Mouse (Mus musculus): ENCODE measurements around the gene Chmp2a.

Gene Chmp2a

DNA sequence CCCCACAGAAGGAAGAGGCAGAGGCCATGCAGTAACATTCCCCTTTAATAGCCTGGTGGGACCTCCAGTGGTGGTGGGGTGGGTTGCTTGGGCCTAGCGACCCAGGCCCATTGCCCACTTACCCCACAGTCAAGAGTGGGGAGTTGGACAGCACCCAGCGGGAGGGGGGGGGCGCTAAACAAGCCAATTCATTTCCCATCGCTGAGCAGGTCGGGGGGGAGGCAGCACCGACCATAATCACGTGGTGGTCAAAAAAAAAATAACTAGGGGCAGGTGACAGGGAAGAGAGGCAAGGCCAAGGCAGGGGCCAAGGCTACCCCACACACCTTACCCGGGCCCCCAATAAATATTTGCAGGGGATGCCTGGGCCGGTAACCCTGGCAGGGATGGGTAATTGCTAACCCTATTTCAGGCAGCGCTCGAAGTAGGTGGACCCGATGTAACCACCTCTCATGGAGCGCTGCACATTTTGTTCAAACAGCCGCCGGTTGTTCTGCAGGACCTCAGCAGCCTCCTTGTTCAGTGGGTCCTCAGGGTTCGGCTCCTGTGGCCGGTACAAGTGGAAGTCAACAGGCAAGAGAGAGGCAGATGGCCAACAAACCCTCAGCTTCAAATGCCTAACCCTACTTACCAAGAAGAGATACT lies 726 bp upstream of the Chmp2a start:
- no peak for ATAC-seq (ENCODE audit: low TSS enrichment)

DNA sequence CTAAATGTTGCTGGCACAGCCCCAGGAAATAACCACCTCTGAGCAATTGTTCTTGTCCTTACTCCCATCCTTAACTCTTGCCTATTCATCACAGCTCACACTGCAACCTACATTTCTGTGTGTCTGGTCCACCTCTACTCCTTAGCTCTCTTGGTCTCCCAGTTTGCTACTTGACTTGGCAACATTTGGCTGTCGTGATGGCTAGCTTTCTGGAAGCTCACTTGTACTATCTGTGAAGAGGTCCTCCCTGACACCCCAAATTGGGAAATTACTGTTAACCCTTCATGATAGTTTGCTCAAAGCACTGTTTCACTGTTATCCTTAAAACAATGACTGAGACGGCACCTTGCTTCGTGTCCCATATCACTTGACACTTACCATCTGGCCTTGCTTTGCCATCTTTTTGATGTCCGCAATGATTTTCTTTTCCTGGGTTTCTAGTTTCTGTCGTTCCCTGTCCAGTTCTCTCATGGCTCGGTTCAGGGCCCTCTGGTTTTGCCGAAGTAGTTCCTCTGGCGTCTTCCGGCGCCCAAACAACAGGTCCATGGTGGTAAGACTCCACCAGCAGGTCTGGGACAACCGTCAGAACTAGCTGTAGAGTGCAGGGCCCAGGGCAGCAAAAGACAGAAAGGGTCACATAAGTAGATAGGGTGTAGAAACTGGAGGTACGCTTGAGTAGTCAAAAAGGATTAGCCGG lies 1.0 kb downstream of the Chmp2a start:
- no peak for ATAC-seq (ENCODE audit: low TSS enrichment)

DNA sequence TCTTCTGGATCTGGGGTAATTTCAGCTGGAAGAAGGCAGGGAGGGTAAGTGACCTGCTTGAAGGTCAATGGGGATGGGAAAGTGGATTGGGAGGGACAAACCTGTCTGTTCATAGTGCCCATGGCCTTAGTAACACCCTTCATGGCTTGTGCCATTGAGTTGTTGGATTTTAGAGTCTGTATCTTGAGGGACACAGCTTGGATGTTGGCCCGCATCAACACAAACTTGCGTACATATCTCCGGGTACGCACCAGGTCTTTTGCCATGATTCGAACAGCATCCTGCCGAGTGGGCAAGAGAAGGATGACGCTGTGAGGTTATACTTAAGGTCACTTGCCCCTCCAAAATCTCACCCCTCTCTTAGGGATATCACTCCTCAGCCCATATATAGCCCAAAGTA lies 2.1 kb downstream of the Chmp2a start:
- ATAC-seq (ENCODE audit: low TSS enrichment) = no peak

DNA sequence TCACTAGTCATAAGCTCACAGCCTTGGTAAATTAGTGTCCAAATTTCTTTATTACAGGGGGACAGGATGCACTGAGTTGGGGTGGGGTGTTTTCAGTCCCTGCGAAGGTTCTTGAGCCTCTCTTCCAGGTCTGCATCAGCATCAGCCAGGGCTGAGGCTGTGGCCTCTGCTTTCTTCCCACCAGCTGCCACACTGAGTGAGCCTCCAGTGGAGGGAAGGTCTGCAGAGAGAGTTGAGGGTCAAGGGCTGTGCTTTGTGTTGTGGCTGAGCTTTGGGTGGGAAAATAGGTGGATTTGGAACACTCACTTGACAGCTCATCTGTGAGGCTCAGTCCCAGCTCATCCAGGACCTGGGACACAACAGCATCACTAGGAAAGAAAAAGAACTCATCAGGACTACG lies 2.6 kb downstream of the Chmp2a start:
- no peak for ATAC-seq (ENCODE audit: low TSS enrichment)

DNA sequence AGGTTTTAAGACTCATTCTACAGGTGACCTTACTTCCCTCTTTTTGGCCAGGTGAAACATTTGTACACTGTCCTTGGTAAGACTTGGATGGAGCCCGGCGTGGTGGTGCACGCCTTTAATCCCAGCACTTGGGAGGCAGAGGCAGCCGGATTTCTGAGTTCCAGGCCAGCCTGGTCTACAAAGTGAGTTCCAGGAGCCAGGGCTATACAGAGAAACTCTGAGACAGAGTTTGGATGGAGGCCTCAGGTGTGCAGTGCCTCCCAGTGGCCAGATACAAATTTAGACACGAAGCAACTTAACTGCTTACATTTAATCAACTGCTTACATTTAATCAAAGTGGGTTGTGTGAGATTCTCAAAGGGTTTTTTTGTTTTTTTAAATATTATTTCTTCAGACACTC lies 3.5 kb downstream of the Chmp2a start:
- ATAC-seq (ENCODE audit: low TSS enrichment) = no peak

DNA sequence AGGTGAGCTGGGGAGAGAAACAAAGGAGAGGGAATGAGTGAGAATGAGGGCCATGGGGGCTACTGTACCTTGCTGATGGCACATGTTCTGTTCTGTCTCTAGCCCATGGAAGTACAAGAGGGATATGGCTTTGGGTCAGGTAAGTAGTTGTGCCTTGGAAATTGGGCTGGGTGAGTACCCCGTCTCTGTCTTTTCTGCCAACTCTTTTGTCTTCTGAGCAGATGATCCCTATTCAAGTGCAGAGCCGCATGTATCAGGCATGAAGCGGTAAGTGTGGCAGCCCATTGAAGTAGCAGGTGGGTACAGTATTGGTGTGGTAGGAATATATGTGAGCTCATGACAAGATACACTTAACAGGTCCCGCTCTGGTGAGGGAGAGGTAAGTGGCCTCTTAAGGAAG lies 5.6 kb downstream of the Chmp2a start:
- ATAC-seq (ENCODE audit: low TSS enrichment) = no peak

DNA sequence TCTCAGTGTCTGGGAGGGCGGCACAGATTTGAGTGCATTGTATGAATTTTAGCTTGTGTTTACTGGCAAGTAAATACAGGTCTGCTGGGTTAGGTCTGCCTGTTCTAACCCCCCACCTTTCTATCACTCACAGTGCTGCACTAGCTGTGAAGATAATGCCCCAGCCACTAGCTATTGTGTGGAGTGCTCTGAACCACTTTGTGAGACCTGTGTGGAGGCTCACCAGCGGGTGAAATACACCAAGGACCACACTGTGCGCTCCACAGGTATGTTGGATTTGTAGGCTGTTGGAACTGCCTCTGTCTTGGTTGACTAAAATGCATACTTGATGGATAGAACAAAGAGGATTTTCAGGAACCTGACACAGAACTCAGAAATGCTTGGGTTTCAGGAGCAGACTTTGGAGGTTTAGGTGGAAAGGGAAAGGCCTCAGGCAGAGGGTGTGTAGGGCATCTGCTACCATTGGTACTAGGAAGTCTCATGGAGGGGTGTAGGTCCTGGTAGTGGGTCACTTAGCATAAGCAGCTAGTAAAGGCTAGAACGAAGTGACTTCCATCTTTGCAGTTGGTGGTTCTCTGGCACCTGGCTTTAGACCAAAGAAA lies 9.0 kb downstream of the Chmp2a start:
- ATAC-seq (ENCODE audit: low TSS enrichment) = no peak

DNA sequence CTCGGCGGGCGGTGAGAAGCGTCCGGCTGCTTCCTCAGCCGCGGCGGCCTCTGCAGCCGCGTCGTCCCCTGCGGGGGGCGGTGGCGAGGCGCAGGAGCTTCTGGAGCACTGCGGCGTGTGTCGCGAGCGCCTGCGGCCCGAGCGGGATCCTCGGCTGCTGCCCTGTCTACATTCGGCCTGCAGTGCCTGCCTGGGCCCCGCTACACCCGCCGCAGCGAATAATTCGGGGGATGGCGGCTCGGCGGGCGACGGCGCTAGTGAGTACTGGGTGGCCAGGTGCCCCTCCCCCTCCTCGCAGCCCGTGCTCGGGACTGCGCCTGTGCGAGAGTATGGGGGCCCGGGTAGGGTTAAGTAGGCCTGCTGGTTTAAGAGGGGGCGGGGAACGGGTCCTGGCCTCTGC lies 9.8 kb downstream of the Chmp2a start:
- ATAC-seq (ENCODE audit: low TSS enrichment) = peak; percentile 39; the same call in 1 of the 2 replicates

DNA sequence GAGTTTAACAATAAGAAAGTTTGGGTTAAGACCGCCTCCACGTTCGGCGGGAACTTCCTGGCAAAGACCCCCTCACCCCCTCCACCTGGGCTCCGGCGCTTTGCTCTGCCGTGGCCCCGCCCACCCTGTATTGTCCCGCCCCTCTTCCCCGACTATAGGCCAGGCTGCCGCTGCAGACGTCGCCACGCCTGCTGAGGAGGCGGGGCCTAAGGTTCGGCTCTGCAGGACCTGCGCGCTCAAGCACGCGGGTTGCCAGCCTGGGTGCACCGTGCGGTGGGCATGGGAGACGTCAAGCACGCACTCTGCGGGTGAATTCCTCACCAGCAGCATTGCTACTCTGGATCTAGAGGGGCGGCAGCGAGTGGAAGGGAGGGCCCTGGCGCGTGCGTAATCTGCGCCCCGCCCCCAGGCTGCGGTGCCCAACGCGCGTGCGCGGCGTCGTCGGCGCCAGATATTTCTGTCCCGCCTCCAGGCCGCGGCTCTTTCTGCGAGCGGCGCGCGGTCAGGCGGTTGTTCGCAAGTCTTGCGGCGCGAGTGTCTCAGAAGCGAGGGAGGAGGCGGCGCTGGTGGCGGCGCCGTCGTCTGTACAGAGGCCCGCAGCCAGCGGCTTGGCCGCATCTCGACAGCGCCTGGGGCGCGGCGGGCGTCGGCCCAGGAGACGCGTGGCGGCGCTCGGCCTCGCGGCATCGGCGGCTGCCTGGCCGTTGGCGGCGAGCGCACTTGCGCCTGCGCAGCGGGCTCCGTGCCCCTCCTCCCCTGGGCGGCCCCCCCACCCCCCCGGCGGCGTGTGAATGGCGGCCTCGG lies 10.5 kb downstream of the Chmp2a start:
- peak; percentile 85 for ATAC-seq (ENCODE audit: low TSS enrichment)

DNA sequence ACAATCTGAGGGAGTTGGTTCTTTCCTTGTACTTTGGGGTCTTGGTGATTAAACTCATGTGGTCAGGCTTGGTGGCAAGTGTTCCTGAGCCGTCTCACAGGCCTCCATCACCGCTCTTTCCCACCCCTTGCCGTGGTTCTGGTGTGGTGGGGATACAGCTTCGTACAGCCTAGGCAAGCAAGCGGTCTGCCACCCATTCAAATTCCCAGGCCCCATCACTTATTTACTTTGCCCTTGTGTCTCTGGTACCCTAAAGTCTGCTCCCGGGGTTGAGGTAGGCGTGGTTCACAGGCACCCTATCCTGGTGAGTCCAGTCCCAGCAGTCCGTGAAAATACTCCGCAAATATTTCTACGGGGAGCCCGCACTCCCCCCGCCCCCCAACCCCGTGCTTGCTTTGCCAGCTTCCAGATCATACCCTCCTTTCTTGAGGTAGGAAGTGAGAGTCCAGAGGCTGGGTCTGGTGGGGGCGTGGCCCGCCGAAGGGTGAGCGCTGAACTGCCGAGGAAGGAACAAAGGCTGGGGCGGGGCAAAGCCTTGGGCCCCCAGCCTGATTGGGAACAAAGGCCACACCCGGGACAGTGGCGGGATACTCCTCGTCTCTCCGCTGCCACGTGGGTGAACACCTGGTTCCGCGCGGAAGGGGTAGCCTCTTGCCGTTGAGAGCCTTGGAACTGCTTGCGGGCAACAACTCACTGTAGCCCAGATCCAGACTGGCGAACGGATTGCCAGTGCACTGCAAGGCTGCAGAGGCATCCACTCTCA lies 11.7 kb downstream of the Chmp2a start:
- peak; percentile 16; the same call in 1 of the 2 replicates for ATAC-seq (ENCODE audit: low TSS enrichment)

DNA sequence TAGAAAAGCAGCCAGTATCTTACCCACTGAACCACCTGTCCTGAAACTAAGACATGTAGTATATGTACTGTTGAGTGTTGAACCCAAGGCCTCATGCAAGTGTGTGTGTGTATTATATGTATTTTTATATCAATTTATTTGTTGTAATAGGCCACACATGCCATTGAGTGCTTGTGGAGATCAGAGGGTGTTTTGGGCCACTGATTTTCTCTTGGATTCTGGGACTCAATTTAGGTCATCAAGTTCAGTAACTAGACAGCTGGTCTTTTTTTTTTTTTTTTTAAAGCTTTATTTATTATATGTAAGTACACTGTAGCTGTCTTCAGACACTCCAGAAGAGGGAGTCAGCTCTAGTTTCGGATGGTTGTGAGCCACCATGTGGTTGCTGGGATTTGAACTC lies 19.4 kb downstream of the Chmp2a start:
- ATAC-seq (ENCODE audit: low TSS enrichment) = no peak

DNA sequence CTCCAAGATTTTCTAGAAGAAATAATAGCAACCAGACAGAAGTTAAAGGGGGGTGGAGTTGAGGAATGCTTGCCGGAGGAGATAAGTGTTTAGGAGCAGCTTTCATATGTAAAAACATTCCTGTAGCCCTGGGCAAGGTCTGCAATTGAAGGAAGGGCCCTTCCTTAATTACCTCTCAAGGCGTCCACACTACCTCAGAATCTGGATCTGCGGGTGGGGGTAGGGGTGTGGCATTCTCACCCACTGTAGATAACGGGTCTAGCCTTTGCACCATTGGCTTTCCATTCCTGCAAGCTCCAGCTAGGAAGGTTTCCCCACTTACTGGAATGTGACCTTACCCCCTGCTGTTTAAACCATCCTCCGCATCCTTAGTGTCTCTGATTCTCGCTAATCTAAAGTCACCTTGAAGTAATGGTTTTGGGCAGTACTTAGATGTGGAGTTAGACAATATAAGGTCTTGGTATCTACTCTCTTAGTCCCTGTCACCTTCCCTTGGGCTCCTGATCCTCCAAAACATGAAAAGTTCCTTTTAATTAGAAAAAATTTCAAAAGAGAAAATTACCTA lies 20.2 kb downstream of the Chmp2a start:
- no peak for ATAC-seq (ENCODE audit: low TSS enrichment)

DNA sequence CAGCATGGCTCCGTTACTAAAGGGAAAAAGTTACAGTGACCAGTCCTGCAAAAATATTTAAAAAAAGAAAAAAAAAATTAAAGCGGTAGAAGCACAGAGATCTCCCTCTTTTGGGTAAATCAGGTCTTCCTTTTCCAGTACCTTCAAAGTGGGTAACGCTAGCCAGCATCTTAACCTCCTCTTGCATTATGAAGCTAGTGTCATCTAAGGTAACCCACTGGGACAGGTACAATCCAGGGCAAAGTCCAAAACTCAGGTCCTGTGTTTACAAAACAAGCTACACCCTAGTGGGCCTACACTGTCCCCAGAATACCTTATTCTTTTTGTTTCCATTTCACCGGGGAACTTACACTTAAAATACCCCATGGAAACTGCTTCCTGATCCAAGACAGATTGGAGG lies 20.9 kb downstream of the Chmp2a start:
- no peak for ATAC-seq (ENCODE audit: low TSS enrichment)

DNA sequence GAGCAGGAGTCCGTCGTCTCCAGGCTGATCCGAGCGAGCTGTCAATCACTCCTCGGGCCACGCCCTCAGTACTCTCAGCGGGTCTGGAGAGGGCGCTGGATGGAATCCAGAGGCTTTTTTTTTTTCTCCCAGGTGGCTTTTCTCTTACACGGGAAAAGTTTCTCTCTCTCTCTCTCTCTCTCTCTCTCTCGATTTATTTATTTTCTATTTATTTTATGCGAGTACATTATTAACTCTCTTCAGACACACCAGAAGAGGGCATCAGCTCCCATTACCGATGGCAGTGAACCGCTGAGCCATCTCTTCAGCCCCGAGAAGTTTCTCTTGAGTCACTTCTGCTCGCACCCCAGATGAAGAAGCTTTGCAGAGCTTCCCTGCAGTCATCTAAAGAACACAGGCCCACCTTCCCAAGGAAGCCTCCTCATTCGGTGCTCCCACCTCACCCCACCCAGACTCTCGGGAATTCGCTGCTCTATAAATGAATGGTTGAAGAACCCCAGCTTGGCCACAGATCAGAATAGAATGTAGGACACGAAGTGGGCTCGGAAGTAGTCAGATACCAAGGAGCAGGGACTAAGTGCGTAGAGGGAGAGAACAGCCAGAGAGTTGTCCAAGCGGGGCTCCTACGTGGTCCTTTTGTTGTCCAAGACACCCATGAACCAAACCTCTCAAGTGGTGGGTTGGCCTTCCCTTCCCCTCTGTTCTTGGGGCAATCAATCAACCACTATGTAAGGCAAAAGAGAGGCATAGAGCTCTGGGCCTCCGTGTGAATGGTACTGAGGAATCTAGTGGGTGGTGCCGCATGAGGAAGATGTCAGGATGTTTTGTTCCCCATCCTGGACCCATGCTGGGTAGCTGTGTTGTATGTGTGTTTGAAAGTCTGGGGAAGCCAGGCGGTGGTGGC lies 24.4 kb downstream of the Chmp2a start, which contains the start of gene Zbtb45:
Gene Zbtb45 (minus strand): TSS at position 30 of the 904 bp plus-strand sequence.
- no peak for ATAC-seq (ENCODE audit: low TSS enrichment)

DNA sequence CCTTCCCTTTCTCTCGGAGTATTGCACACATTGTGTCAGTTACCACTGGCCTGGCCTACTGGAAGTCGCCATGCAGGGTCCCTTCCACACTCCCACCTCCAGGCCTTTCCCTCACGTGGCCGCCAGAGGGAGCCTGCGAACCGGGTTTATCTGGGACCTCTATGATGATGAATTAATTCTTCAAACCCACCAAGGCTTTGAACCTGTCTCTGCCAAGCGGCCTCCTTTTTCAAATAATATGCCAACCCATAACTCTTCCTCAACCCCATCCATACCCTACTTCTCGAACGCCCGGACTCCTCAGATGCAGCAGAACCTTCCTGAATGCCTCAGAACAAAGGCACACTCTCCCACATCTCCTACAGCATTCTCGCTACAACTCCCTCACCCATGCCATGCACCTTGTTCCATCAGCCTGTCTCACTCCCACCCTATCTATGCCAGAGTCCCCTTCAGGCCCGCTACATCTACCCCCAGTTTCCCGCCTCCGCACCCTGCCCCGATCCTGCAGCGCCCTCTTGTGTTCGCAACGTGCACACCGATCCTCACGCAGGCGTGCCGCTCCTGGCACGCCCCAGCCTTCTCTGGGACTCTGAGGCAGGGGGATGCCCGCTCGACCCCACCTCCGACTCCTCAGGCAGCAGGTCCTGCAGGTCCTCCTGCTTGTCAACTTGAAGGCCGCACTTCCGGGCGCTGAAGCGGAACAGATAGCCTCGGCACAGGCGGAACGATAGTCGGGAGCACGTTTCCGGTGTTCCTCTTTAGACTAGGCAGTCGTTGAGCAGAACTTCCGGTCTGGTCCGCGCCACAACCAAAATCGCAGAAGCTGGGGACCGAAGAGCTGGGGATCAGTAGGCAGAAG lies 25.2 kb downstream of the Chmp2a start:
- ATAC-seq (ENCODE audit: low TSS enrichment) = peak; percentile 92

DNA sequence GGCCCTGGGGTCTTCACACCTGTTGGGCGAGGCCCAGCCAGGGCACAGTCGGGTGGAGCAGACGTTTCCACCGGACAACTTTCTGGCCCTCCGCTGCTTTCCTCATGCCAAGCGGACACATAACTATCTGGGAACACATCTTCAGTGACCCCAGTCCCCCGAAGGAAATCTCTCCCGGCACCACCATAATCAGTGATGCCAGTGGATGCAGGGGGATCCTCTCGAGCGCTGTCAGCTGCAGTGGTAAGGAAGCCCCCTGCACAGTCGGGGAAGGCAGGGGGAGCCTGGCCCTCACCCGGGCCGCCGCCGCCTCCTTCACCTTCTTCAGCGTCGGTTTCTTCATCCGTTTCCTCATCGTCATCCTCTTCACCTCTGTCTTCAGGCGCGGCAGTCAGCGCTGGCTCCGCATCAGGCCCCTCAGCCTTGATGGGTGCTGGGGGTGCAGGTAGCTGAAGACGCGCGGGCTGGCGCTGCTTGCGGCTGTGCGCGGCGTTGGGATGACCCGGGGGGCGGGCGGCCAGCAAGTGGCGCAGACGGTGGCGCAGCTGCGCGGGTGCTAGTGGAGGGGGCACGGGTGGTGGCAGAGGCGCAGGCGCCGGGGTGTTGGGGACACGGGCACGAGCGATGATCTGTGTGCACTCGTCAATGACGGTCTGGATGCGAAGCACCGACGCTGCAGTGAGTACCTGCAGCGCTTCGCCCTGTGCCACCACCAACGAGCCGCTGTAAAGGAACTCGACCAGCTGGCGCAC lies 27.1 kb downstream of the Chmp2a start:
- no peak for ATAC-seq (ENCODE audit: low TSS enrichment)

DNA sequence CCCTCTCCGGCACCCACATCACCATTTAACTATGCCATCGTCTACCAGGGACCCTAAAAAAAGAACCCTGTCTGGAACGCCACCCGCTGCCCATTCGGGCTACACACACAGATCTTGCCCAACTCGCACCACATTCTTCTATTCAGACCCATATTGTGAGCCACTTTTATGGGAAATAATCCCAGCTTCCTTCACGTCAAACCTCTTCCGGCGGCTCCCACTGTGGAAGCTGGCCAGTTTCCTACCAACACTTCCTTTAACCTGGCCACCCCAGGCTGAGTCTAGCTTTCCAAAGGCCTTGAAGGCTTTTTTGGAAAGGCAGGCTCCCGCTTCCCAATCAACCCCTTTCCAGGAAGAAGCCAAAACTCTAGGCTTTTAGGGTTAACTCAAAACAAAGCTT lies 28.1 kb downstream of the Chmp2a start:
- ATAC-seq (ENCODE audit: low TSS enrichment) = no peak

DNA sequence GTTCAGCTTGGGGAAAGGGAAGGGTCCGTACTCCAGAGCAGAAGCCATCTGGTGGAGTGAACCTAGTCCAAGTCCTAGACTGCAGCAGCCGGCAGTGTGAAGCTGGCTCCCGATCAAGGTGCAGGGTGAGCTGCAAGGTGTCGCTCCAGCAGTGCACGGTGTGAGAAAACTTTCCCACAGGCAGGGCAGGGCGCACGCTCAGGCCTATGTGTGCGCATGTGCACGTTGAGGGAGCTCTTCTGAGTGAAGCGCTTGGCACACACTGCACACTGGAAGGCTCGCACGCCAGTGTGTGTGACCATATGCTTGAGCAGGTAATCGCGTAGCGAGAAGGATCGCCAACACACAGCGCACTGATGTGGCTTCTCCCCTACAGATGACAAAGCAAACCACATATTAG lies 28.6 kb downstream of the Chmp2a start:
- no peak for ATAC-seq (ENCODE audit: low TSS enrichment)

DNA sequence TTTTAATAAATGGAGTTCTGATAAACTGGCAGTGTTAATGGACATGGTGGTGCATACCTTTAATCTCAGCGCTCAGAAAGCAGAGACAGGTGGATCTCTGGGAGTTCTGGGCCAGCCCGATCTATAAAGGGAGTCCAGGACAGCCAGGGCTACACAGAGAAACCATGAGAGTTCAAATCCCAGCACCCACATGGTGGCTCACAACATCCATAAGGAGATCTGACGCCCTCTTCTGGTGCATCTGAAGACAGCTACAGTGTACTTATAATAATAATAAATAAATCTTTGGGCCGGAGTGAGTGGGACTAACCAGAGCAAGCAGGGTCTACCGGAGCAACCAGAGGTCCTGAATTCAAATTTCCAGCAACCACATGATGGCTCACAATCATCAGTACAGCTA lies 31.2 kb downstream of the Chmp2a start:
- ATAC-seq (ENCODE audit: low TSS enrichment) = no peak
